Mouse (Mus musculus): ENCODE data around the gene Cd6. TPM values are rescaled to one million over a fixed set of nuclear protein-coding genes. Genes with fewer than 3 reads are reported as not detected.

Cd6 gene
- polyA plus RNA-seq, 1 experiment from 2014 or later: not detected

DNA sequence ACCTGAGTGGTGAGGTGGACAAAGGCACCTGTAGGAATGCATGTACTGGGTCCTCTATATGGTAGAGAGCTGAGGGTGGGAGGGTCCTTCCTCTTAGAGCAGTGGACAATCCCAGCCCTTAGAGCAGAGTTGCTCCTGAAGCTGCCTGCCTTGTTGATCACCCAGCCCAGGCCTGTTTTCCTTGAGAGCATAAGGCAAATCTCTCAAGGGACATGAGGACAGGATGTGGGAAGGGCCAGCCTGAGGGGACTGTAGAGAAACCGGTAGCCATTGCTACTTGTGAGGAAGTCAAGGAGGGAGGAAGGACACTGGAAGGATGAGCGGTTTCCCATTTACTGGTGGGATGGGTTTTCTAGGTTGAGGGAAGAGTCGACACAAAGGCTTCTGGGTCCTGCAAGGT is 87.3 kb downstream of the Cd6 start:
- H3K27me3 ChIP-seq: peaks cover 2% of the 10 kb centered on the region; the same call in 1 of the 2 replicates
- 70% methylated on average over 3 of the region's 3 CpGs for WGBS

DNA sequence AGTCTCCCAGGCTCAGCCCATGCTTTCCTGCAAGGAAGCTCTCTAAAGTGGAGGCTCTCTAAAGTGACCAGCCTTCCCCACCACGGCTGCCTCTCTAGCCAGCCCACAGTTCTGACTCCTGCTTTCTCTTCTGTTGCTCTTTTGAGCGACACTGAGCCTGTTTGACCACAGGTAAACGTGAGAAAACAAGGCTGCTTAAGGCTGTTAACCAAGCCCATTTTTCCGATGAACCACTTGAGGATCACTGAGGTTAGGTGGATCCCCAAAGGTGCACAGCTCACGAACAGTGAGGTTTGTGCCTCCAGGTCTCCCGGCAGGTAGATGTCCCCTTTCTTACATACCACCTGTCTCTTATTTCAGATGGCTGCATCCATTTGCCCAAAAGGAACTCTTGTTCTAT is 87.7 kb downstream of the Cd6 start:
- no peak overlapping the region for H3K4me3 ChIP-seq
- 81% methylated on average over 6 of the region's 6 CpGs for WGBS
- H3K4me1 ChIP-seq (replicated peaks): peaks cover 4% of the 10 kb centered on the region; the same call in 1 of the 2 replicates
- H3K27me3 ChIP-seq: peaks cover 2% of the 10 kb centered on the region; the same call in 1 of the 2 replicates
- no peaks in the 10 kb centered on the region for H3K9me3 ChIP-seq (replicated peaks)
- no peak overlapping the region for H3K9ac ChIP-seq
- H3K4me2 ChIP-seq: no peak overlapping the region
- no peaks in the 10 kb centered on the region for H3K36me3 ChIP-seq
- no peak for ATAC-seq (replicated peaks; ENCODE audit: insufficient number of reproducible peaks, insufficient read depth, low FRiP score, low read depth)
- no peak overlapping the region for H3K27ac ChIP-seq

More for the DNA sequence above, 87.3 kb downstream of the Cd6 start:
- H3K4me1 ChIP-seq (replicated peaks): peaks cover 4% of the 10 kb centered on the region; the same call in 1 of the 2 replicates
- no peak for ATAC-seq (replicated peaks; ENCODE audit: insufficient number of reproducible peaks, insufficient read depth, low FRiP score, low read depth)
- H3K9me3 ChIP-seq (replicated peaks): no peaks in the 10 kb centered on the region
- no peak overlapping the region for H3K9ac ChIP-seq
- H3K4me3 ChIP-seq: no peak overlapping the region
- H3K4me2 ChIP-seq: no peak overlapping the region
- H3K36me3 ChIP-seq: no peaks in the 10 kb centered on the region
- no peak overlapping the region for H3K27ac ChIP-seq

DNA sequence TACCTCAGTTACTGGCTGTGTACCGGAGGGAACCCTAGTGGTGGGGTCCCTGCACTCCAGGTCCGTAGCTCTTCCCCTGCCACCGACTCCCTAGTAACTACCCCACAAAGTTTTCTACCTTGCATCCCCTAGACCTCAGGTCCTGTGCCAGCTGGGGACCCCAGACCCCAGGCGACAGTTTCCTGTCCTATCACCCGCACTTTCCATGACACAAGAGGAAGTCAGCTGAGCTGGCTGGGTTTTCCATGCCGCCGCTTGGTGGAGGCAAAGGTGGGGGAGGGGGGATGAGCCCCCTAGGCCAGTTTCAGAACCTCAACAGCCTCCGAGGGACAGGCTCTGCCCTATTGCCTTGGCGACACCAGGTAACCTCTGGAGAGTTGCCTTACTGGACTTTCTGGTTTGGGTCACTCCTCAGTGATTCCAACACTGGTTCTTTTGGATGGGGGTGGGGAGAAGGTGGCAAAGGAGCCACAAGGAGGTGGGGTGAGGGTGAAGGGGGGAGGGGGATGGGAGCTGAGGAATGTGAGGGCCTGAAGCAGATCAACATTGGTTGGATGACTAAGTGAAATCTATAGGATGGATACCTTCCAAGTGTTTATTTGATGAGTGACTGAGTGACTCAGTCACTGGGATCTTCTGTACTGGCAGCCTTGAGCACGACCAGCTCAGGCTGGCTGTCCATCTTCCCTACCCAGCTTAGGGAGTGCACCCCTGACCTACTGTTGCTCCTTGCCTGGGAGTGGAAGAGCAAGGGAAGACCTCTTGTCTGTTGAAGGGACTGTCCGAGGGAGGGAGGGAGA is 89.0 kb downstream of the Cd6 start:
- Histone ChIP-seq H3K27ac (no peak overlapping the region), H3K4me2 (0 out of 2 replicates have a peak overlapping the region, but pooled peaks have one; percentile 1), H3K4me1 (replicated peaks) (peaks cover 4% of the 10 kb centered on the region; the same call in 1 of the 2 replicates), H3K9ac (no peak overlapping the region), H3K4me3 (no peak overlapping the region), H3K27me3 (peaks cover 2% of the 10 kb centered on the region; the same call in 1 of the 2 replicates), H3K36me3 (no peaks in the 10 kb centered on the region), H3K9me3 (replicated peaks) (no peaks in the 10 kb centered on the region)
- no peak for ATAC-seq (replicated peaks; ENCODE audit: insufficient number of reproducible peaks, insufficient read depth, low FRiP score, low read depth)
- 29% methylated on average over 11 of the region's 11 CpGs for WGBS

DNA sequence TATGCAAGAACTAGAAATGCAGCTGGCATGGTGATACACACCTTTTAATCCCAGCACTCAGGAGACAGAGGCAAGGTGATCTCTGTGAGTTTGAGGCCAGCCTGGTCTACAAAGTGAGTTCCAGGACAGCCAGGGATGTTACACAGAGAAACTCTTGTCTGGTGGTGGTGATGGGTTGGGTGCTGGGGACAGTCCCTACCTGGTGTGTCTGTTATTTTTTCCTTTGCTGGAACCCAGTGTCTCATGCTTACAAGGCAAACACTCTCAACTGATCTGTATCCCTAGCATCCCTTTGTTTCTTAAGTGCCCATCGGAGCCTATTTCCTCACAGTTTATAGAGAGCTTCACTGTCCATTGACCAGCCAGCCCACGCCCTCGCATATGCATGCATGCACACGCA is 89.9 kb downstream of the Cd6 start:
- WGBS: 89% methylated on average over 4 of the region's 4 CpGs
- Histone ChIP-seq H3K27me3 (peaks cover 2% of the 10 kb centered on the region; the same call in 1 of the 2 replicates), H3K4me2 (no peak overlapping the region), H3K9me3 (replicated peaks) (no peaks in the 10 kb centered on the region), H3K36me3 (no peaks in the 10 kb centered on the region), H3K27ac (no peak overlapping the region), H3K4me1 (replicated peaks) (peaks cover 4% of the 10 kb centered on the region; the same call in 1 of the 2 replicates), H3K4me3 (no peak overlapping the region), H3K9ac (no peak overlapping the region)
- no peak for ATAC-seq (replicated peaks; ENCODE audit: insufficient number of reproducible peaks, insufficient read depth, low FRiP score, low read depth)

Other genes with a start within 250 kb of the Cd6 start
- 204 and 272 TPM in 2 replicates for gene Ddb1, start 224.7 kb downstream of the Cd6 start, polyA plus RNA-seq (2015; fragmentation: Nextera tagmentation; extraction: Ambion mirVana)
- 8.5 and 11.9 TPM in 2 replicates for gene Tkfc, start 224.4 kb downstream of the Cd6 start, polyA plus RNA-seq (2015; fragmentation: Nextera tagmentation; extraction: Ambion mirVana)
- gene Vwce, start 195.8 kb downstream of the Cd6 start, polyA plus RNA-seq (2015; fragmentation: Nextera tagmentation; extraction: Ambion mirVana): 0.82 and 1.5 TPM in 2 replicates
- not detected in 2 replicates for gene Pga5, start 152.0 kb downstream of the Cd6 start, polyA plus RNA-seq (2015; fragmentation: Nextera tagmentation; extraction: Ambion mirVana)
- gene Vps37c, start 141.3 kb downstream of the Cd6 start, polyA plus RNA-seq (2015; fragmentation: Nextera tagmentation; extraction: Ambion mirVana): 25.1 and 34.3 TPM in 2 replicates
- gene Cd5, start 91.1 kb downstream of the Cd6 start, polyA plus RNA-seq (2015; fragmentation: Nextera tagmentation; extraction: Ambion mirVana): 0.53 and 1.4 TPM in 2 replicates
- gene Slc15a3, start 9.7 kb upstream of the Cd6 start, polyA plus RNA-seq (2015; fragmentation: Nextera tagmentation; extraction: Ambion mirVana): 0.30 and 0.99 TPM in 2 replicates
- 40.8 and 48.7 TPM in 2 replicates for gene Tmem132a, start 39.9 kb upstream of the Cd6 start, polyA plus RNA-seq (2015; fragmentation: Nextera tagmentation; extraction: Ambion mirVana)
- gene Tmem109, start 51.9 kb upstream of the Cd6 start, polyA plus RNA-seq (2015; fragmentation: Nextera tagmentation; extraction: Ambion mirVana): 93.2 and 106 TPM in 2 replicates
- gene Prpf19, start 65.2 kb upstream of the Cd6 start, polyA plus RNA-seq (2015; fragmentation: Nextera tagmentation; extraction: Ambion mirVana): 29.4 and 31.2 TPM in 2 replicates
- gene Zp1, start 90.6 kb upstream of the Cd6 start, polyA plus RNA-seq (2015; fragmentation: Nextera tagmentation; extraction: Ambion mirVana): not detected in 2 replicates
- gene Ptgdr2, start 107.1 kb upstream of the Cd6 start, polyA plus RNA-seq (2015; fragmentation: Nextera tagmentation; extraction: Ambion mirVana): 0.06 and 0.25 TPM in 2 replicates
- gene Ccdc86, start 119.2 kb upstream of the Cd6 start, polyA plus RNA-seq (2015; fragmentation: Nextera tagmentation; extraction: Ambion mirVana): 15.3 and 17.0 TPM in 2 replicates
- gene Ms4a10, start 144.6 kb upstream of the Cd6 start, polyA plus RNA-seq (2015; fragmentation: Nextera tagmentation; extraction: Ambion mirVana): not detected in 2 replicates
- gene Ms4a15, start 163.2 kb upstream of the Cd6 start, polyA plus RNA-seq (2015; fragmentation: Nextera tagmentation; extraction: Ambion mirVana): not detected in 2 replicates
- gene Ms4a18, start 188.0 kb upstream of the Cd6 start, polyA plus RNA-seq (2015; fragmentation: Nextera tagmentation; extraction: Ambion mirVana): not detected in 2 replicates